Mouse (Mus musculus): ENCODE measurements around the gene Ralgps1.
A peak's percentile ranks its signal among the peaks of the same experiment; 100 is the strongest.

DNA sequence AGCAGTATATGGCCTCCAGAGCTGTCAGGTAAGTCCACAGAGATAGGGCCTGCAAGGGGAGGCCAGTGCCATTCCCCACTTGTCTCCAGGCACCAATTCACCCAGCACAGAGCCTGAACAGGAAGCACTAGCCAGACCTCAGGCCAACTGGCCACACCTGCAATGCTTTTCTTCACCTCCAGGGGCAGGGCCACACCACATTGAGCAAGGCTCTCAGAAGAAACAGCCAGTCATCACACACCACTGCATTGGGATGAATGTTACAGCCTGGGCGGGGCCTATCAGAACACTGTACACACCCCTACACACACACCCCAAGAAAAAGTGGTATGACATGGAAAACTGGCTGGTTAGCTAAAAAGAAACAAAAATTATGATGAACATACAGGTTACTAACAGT, 42.3 kb downstream of the Ralgps1 start:
- peak; percentile 75; the same call in 1 of the 2 replicates for TF ChIP-seq CTCF (IDR thresholded peaks at IDR 0.05; ENCODE audit: borderline replicate concordance, control insufficient read depth, extremely low read depth, insufficient read depth, low read length, poor library complexity)
- TF ChIP-seq POLR2A (IDR thresholded peaks at IDR 0.05; ENCODE audit: control insufficient read depth, extremely low read depth, insufficient read depth, low read length, poor library complexity), result no peak

Measured in thymus, adult 2 months (tissue).